Mouse (Mus musculus) hindbrain, embryonic 11.5 days (tissue): ENCODE data around the gene Fam126b. TPM values are rescaled to one million over a fixed set of nuclear protein-coding genes. Genes with fewer than 3 reads are reported as not detected.

Source experiments
- ATAC-seq: fragments of 200-750 bp; cut with Nextera tagmentation; 2 replicates; pipeline ENCODE4 v1.8.0; 2017; ENCODE audit warnings: mild to moderate bottlenecking, moderate TSS enrichment, moderate library complexity; ENCODE audit not compliant: low FRiP score
- DNase-seq: peaks from one replicate; pipeline ENCODE4 v3.0.0-alpha.2; 2015; ENCODE audit warnings: low spot score
- H3K27ac ChIP-seq: fragments of 300-500 bp; sonication (generic); 2 replicates; pipeline ENCODE4 v1.5.1; 2014; ENCODE audit warnings: mild to moderate bottlenecking, low read depth, low read length
- H3K27me3 ChIP-seq: fragments of 300-500 bp; sonication (generic); 2 replicates; pipeline ENCODE4 v1.6.1; 2014; ENCODE audit warnings: mild to moderate bottlenecking, low read length, moderate library complexity, mixed read lengths; ENCODE audit not compliant: control insufficient read depth, insufficient read depth
- H3K36me3 ChIP-seq: fragments of 300-500 bp; sonication (generic); 2 replicates; pipeline ENCODE4 v1.6.1; 2014; ENCODE audit warnings: mild to moderate bottlenecking, low read length, moderate library complexity, mixed read lengths; ENCODE audit not compliant: control insufficient read depth, insufficient read depth
- H3K4me1 ChIP-seq: fragments of 300-500 bp; sonication (generic); replicated peaks from 2 replicates; pipeline ENCODE4 v1.6.1; 2014; ENCODE audit warnings: low read length, mixed read lengths; ENCODE audit not compliant: control insufficient read depth, insufficient read depth
- H3K4me2 ChIP-seq: fragments of 300-500 bp; sonication (generic); replicated peaks from 2 replicates; pipeline ENCODE4 v1.6.1; 2014; ENCODE audit warnings: mild to moderate bottlenecking, low read depth, low read length
- H3K4me3 ChIP-seq: fragments of 300-500 bp; sonication (generic); 2 replicates; pipeline ENCODE4 v1.5.1; 2014; ENCODE audit warnings: low read depth, low read length
- H3K9ac ChIP-seq: fragments of 300-500 bp; sonication (generic); 2 replicates; pipeline ENCODE4 v1.6.1; 2014; ENCODE audit warnings: low read depth, low read length
- H3K9me3 ChIP-seq: fragments of 300-500 bp; sonication (generic); 2 replicates; pipeline ENCODE4 v1.6.1; 2016; ENCODE audit warnings: low read length; ENCODE audit not compliant: control insufficient read depth
- WGBS: fragments of 180-500 bp; shearing (Covaris S2); extraction: QIAGEN DNeasy Blood & Tissue Kit; methylation state at CpG from one replicate; pipeline ENCODE4 v1.1.7; 2014; 5-methylcytosine and 5-hydroxymethylcytosine counted together
- polyA plus RNA-seq: library from polyadenylated mRNA; unstranded; fragments of >200 nt; fragmentation: Nextera tagmentation; extraction: Ambion mirVana; gene quantifications from 2 replicates; pipeline ENCODE4 v1.2.1, GENCODE M21; 2014

Fam126b gene
- polyA plus RNA-seq, 1 experiment from 2014 or later, result 9.1 TPM

DNA sequence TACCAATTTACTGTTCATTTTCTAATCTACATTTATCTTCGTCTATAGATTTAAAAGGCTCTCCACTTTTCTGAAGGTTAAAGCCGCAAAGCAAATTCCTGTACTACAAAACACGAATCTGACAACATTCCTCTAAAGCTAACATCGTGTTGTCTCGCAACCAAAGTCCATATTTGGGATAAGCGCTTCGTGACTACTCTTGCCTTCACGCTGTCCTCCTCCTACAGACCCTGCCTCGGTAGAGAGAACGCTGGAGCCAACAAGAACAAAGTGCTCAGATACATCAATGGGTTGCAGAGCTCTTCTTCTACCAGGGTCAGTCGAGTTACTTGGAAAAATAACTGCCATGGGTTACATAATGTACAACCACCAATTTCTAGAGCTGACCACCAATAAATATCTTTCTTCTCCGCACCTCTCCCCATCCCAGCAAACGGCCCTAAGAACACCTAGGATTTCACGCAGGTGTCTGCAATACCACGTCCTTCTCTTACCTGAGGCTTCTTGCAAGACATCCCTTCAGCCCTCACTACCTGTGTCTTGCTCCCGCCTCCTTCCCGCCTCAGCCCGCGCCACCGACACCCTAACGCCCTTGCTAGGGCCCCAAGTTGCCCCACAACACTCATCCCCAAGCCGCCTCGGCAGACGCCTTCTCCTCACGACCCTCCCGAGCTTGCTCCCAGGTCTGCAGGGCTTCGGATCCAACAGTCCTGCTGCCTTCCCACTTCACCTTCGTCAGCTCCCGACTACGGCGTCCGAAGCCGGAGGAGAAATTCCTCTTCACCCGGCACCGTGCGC, 551 bp downstream of the Fam126b start:
- Histone ChIP-seq H3K4me2 (peak overlapping the region; percentile 71), H3K27me3 (no peaks in the 10 kb centered on the region), H3K4me1 (no peaks in the 10 kb centered on the region), H3K36me3 (no peaks in the 10 kb centered on the region), H3K9ac (peak overlapping the region; percentile 81), H3K27ac (0 out of 2 replicates have a peak overlapping the region, but pooled peaks have one; percentile 10), H3K4me3 (peak overlapping the region; percentile 82), H3K9me3 (no peaks in the 10 kb centered on the region)
- WGBS, result 7% methylated on average over 36 of the region's 36 CpGs
- no peak for DNase-seq
- peak; percentile 75 for ATAC-seq

DNA sequence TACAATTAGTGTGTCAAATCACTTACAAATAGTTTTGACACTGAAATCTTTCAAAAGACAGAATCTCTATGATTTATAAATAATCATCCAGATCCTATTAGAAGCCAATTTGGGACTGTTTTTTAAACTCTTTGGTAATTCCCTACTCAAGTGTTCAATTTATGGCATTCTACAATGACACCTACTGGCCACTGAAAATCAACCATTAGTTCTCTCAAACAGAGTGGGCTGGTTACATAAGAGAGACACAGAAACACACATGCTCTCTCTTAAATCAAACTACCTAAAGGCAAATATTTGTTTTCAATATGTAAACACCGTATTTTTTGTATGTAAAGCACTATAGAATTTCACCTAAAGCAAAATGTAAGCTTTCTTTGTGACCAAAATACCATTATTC, 1.9 kb downstream of the Fam126b start:
- WGBS, result 73% methylated on average over 1 of the region's 1 CpGs
- no peak for ATAC-seq
- Histone ChIP-seq H3K9ac (no peak overlapping the region), H3K4me2 (no peak overlapping the region), H3K4me3 (no peak overlapping the region), H3K4me1 (no peaks in the 10 kb centered on the region), H3K36me3 (no peaks in the 10 kb centered on the region), H3K27me3 (no peaks in the 10 kb centered on the region), H3K27ac (no peak overlapping the region), H3K9me3 (no peaks in the 10 kb centered on the region)
- no peak for DNase-seq

DNA sequence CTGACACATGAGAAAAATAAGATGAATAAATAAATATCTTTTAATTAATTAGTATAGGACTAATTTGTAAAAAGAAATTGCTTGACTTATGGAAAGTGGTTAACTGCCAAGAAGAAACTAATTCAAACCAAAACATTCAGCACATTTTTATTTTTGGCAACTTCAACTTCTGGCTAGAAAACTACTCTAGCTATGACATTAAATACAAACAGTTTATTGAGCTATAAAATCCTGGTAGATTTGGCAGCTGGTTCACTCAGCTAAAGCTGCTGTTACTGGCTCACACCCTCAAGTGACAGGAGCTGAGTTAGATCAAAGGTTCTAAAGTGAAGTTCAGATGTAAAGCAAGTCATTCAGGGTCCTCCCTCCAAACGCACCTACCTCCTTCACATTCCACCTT, 3.5 kb downstream of the Fam126b start:
- no peak overlapping the region for H3K4me3 ChIP-seq
- no peaks in the 10 kb centered on the region for H3K36me3 ChIP-seq
- no peaks in the 10 kb centered on the region for H3K9me3 ChIP-seq
- 76% methylated on average over 1 of the region's 1 CpGs for WGBS
- no peaks in the 10 kb centered on the region for H3K27me3 ChIP-seq
- ATAC-seq, result no peak
- no peak overlapping the region for H3K27ac ChIP-seq
- no peak overlapping the region for H3K4me2 ChIP-seq
- DNase-seq, result no peak
- H3K4me1 ChIP-seq, result no peaks in the 10 kb centered on the region
- H3K9ac ChIP-seq, result no peak overlapping the region

DNA sequence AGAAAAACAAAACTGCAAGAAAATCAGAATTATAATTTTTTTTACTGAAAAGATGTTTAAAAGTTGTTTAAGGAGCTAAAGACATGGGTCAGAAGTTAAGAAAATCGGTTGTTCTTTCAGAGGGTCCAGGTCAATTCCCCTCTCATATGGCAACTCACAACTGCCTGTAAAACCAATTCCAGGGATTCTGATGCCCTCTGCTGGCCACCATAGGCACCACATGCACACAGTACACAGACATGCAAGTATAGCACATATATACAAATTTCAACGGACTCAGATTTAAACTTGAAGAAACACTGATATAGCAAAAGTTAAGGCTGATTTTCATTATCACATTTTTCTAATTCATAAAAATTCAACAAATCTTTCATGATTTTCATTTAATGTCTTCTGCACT, 6.9 kb downstream of the Fam126b start:
- ATAC-seq (no peak), DNase-seq (peak; percentile 14)
- Histone ChIP-seq H3K4me2 (no peak overlapping the region), H3K4me3 (no peak overlapping the region), H3K4me1 (no peaks in the 10 kb centered on the region), H3K9me3 (no peaks in the 10 kb centered on the region), H3K36me3 (no peaks in the 10 kb centered on the region), H3K9ac (no peak overlapping the region), H3K27ac (no peak overlapping the region), H3K27me3 (no peaks in the 10 kb centered on the region)
- WGBS, result 92% methylated on average over 2 of the region's 2 CpGs

DNA sequence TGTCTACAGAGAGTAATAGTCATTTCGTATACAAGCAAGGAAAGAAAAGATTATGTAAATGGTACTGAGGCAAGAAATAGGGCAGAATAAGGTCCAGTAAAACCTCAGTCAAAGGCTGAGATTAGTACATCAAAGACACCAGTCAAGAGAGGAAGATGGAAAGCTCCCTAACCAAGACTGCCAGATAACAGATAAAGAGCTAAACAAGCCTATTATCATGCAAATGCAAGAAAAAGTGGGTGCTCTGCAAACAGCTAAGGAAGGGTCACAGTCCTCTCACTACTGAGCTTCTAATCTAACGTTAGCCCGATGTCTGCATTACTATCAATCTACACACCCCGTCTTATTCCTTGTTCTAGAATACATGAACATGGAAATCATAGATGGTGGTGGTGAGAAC, 15.7 kb downstream of the Fam126b start:
- Histone ChIP-seq H3K4me1 (no peaks in the 10 kb centered on the region), H3K4me3 (no peak overlapping the region), H3K9me3 (no peaks in the 10 kb centered on the region), H3K27me3 (no peaks in the 10 kb centered on the region), H3K27ac (no peak overlapping the region), H3K9ac (no peak overlapping the region), H3K4me2 (no peak overlapping the region), H3K36me3 (no peaks in the 10 kb centered on the region)
- ATAC-seq (no peak), DNase-seq (no peak)
- 50% methylated on average over 4 of the region's 4 CpGs for WGBS

DNA sequence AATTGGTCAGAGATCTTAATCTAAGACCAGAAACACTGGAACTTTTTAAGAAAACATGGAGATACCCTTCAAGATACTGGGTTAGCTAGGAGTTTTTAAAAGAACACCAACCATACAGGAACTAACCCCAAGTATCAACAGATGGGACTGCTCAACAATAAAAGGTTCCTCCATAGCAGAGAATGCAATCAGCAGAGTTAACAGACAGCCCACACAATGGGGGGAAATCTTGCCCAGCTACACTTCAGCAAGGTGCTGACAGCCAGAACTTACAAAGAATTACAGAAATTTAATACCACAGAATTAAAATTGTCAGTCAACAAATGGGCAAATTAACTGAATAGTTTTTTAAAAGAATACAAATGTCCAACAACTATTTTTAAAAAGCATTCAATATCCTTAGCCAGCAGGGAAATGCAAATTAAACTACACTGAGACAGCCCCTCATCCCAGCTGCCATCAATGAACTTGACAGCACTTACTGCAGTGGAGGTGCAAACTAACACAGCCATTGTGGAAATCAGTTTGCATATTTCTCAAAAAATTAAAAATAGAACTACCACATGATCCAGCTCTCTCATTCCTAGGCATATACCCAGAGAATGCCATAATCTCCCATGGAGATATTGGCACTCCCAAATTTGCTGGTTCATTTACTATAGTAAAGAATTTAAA, 17.5 kb downstream of the Fam126b start:
- Histone ChIP-seq H3K4me2 (no peak overlapping the region), H3K9me3 (no peaks in the 10 kb centered on the region), H3K27me3 (no peaks in the 10 kb centered on the region), H3K27ac (no peak overlapping the region), H3K9ac (no peak overlapping the region), H3K4me3 (no peak overlapping the region), H3K4me1 (no peaks in the 10 kb centered on the region), H3K36me3 (no peaks in the 10 kb centered on the region)
- no peak for DNase-seq
- ATAC-seq, result no peak

DNA sequence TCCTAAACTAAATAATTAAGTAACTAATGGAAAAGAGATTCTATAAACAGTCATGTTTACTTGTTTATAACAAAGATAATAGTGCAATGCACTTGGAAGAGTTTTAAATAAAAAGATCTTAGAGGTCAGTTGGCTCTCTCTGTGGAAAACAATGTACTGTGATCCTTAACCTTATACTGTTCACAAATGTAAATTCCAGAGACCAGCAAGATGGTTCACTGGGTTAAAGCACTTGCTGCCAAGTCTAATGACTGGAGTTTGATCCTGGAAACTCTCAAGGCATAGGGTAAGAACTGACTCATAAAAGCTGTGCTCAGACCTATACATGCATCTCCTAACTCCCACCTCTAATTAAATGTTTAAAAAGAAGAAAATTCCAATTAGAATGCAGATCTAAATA, 19.5 kb downstream of the Fam126b start:
- H3K9me3 ChIP-seq, result no peaks in the 10 kb centered on the region
- H3K27ac ChIP-seq, result no peak overlapping the region
- ATAC-seq, result no peak
- no peaks in the 10 kb centered on the region for H3K4me1 ChIP-seq
- H3K4me3 ChIP-seq, result no peak overlapping the region
- no peak overlapping the region for H3K4me2 ChIP-seq
- no peak overlapping the region for H3K9ac ChIP-seq
- H3K27me3 ChIP-seq, result no peaks in the 10 kb centered on the region
- no peaks in the 10 kb centered on the region for H3K36me3 ChIP-seq
- no peak for DNase-seq

DNA sequence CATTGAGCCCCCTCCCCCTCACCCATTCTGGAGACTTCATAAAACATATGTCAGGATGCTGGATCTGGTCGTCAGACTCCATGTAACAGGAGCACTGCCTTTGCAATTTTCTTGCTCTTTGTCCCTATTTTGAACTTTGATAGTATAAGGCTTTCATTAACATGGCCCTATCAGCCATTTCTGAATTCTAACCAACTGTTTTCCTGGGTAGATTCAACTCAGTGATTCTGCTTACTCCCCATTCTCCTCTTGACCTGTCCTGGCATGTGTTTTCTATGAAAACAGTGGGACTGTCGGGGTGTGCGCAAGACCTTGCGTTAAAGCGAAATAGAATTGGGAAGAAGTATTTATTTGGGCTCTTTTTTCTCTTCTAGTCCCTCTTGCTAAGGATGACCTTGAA, 21.1 kb downstream of the Fam126b start:
- Histone ChIP-seq H3K4me2 (no peak overlapping the region), H3K27ac (no peak overlapping the region), H3K9me3 (no peaks in the 10 kb centered on the region), H3K36me3 (no peaks in the 10 kb centered on the region), H3K4me1 (no peaks in the 10 kb centered on the region), H3K27me3 (no peaks in the 10 kb centered on the region), H3K4me3 (no peak overlapping the region), H3K9ac (no peak overlapping the region)
- DNase-seq (no peak), ATAC-seq (no peak)
- WGBS, result 92% methylated on average over 5 of the region's 5 CpGs

DNA sequence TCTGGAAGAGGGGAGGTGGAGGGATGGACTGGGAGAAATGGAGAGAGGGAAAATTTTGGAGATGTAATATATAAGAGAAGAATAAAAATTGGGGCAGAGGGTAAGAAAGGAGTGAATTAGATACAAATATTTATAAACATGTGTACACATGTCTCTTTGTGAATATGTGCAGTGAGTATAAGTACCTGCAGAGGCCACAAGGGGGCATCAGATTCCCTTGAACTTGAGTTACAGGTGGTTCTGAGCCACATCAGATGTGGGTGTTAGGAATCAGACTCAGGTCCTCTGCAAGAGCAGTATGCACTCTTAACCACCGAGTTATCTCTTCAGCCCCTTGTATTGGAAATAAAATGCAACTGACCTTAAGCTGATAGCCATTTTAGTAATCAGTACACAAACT, 23.7 kb downstream of the Fam126b start:
- H3K4me1 ChIP-seq, result no peaks in the 10 kb centered on the region
- no peak overlapping the region for H3K27ac ChIP-seq
- WGBS, result 88% methylated on average over 1 of the region's 1 CpGs
- H3K4me3 ChIP-seq, result no peak overlapping the region
- DNase-seq (peak; percentile 43), ATAC-seq (no peak)
- H3K9me3 ChIP-seq, result no peaks in the 10 kb centered on the region
- no peak overlapping the region for H3K9ac ChIP-seq
- H3K36me3 ChIP-seq, result no peaks in the 10 kb centered on the region
- no peak overlapping the region for H3K4me2 ChIP-seq
- H3K27me3 ChIP-seq, result no peaks in the 10 kb centered on the region
